Mouse (Mus musculus) large intestine, adult 2 months (tissue): ENCODE data around the gene Aox4. TPM values are rescaled to one million over a fixed set of nuclear protein-coding genes. Genes with fewer than 3 reads are reported as not detected.

Experiments
- DNase-seq: peaks from one replicate; pipeline ENCODE4 v3.0.0-alpha.2; 2012; ENCODE audit warnings: low read depth, low spot score
- WGBS: fragments of 180-500 bp; shearing (Covaris S2); methylation state at CpG from one replicate; pipeline ENCODE4 v1.1.7; 2018; 5-methylcytosine and 5-hydroxymethylcytosine counted together
- polyA plus RNA-seq: library from polyadenylated mRNA; depleted of rRNA; stranded (reverse); fragments of >200 nt; gene quantifications from 2 replicates; pipeline ENCODE4 v1.2.3, GENCODE M21; 2012

The Aox4 gene
- polyA plus RNA-seq, 1 experiment: not detected

DNA sequence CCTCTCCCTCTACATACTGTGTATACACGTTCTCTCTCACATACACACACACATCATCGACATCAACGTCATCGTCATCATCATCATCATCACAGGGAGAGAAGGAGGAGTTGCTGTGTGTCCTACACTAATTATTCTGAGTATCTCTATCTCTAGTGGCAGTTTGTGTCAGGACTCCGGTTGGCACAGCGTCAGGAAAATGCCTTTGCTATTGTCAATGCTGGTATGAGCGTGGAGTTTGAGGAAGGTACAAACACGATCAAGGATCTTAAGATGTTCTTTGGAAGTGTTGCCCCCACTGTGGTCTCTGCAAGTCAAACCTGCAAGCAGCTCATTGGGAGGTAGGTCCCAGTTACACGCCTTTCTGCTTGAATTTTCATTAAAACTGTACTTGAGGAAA is 28.8 kb downstream of the Aox4 start:
- WGBS: 89% methylated on average over 9 of the region's 9 CpGs

GRCm38 (mm10) chr1:58240347-58240746 is 30.1 kb downstream of the Aox4 start:
- DNase-seq: no peak
- WGBS: 66% methylated on average over 6 of the region's 6 CpGs

More for the DNA sequence above, 28.8 kb downstream of the Aox4 start:
- no peak for DNase-seq

- 62% methylated on average over 3 of the region's 3 CpGs for WGBS
- DNase-seq: no peak
These were observed 34.3 kb downstream of the Aox4 start for GRCm38 (mm10) chr1:58244487-58244886.

DNA sequence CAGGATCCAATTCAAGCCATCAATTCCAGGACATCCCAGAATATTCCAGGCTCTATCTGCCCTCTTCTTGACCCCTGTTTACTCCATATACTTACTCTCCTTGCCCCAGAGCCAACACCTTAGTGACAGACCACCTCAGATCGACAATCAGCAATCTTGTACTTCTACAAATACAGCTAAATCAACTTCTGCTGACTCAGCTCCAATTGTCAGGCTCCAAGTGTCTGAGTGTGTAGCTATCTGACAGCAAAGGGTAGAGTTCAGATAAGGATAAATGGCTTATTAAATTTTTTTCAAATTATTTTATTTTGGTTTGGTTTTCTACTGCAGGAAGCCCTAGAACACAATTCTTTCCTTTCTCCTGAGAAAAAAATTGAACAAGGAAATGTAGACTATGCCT is 38.3 kb downstream of the Aox4 start:
- DNase-seq: no peak
- 47% methylated on average over 1 of the region's 1 CpGs for WGBS

DNA sequence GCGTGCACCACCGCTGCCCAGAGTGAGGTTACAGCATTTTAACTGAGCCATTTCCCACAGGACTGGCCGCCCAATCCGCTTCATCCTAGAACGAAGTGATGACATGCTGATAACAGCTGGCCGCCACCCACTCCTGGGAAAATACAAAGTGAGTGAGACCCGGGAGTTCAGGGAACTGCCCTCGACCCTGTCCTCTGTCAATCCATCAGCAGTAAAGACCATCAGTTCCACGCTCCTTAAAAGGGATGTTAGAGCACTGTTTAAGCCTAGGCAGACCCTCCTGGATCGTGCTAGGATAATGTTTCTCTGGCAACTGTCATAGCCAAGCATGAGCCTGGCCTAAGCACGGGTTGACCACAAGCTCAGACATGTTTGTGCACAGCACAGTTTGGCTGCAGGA is 43.3 kb downstream of the Aox4 start:
- no peak for DNase-seq
- 69% methylated on average over 11 of the region's 11 CpGs for WGBS

GRCm38 (mm10) chr1:58257195-58257991 is 47.2 kb downstream of the Aox4 start:
- 63% methylated on average over 10 of the region's 10 CpGs for WGBS
- no peak for DNase-seq

- DNase-seq: no peak
- 46% methylated on average over 3 of the region's 3 CpGs for WGBS
These were observed 50.1 kb downstream of the Aox4 start for GRCm38 (mm10) chr1:58260311-58260710.

GRCm38 (mm10) chr1:58268231-58268630 is 58.0 kb downstream of the Aox4 start:
- DNase-seq: no peak

GRCm38 (mm10) chr1:58270807-58271569 is 60.8 kb downstream of the Aox4 start:
- 62% methylated on average over 6 of the region's 6 CpGs for WGBS
- DNase-seq: no peak

More at GRCm38 (mm10) chr1:58268231-58268630, 58.0 kb downstream of the Aox4 start:
- 86% methylated on average over 2 of the region's 2 CpGs for WGBS

- WGBS: 30% methylated on average over 9 of the region's 9 CpGs
- no peak for DNase-seq
These were observed 65.7 kb downstream of the Aox4 start for GRCm38 (mm10) chr1:58275879-58276278.

DNA sequence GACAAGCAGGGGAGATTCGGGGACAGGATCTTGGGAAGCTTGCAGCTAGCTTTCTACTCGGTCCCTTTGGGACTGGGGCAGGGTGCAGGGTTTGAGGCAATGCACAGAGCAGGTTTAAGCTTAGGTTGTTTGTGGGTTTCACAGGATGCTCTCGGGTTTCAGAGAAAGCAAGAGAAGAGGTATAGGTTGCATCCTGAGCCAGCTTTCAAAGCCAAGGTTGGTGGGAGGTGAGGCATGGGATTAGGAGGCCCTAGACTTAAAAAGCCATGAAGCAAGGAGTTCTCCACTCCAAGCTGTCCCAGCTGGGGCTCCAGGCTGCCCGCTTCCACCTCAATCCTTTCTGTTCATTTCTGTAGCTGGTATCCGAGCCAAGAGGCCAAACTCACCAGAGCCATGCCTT is 67.8 kb downstream of the Aox4 start, which contains the start of gene Aox2:
TSS of gene Aox2 (plus strand) at position 301 of the 400 bp plus-strand sequence.
- 74% methylated on average over 5 of the region's 5 CpGs for WGBS
- DNase-seq: no peak

- DNase-seq: no peak
- WGBS: 68% methylated on average over 7 of the region's 7 CpGs
These were observed 68.3 kb downstream of the Aox4 start for GRCm38 (mm10) chr1:58278513-58278912.

GRCm38 (mm10) chr1:58280381-58280780 is 70.2 kb downstream of the Aox4 start:
- 73% methylated on average over 4 of the region's 4 CpGs for WGBS
- DNase-seq: no peak

DNA sequence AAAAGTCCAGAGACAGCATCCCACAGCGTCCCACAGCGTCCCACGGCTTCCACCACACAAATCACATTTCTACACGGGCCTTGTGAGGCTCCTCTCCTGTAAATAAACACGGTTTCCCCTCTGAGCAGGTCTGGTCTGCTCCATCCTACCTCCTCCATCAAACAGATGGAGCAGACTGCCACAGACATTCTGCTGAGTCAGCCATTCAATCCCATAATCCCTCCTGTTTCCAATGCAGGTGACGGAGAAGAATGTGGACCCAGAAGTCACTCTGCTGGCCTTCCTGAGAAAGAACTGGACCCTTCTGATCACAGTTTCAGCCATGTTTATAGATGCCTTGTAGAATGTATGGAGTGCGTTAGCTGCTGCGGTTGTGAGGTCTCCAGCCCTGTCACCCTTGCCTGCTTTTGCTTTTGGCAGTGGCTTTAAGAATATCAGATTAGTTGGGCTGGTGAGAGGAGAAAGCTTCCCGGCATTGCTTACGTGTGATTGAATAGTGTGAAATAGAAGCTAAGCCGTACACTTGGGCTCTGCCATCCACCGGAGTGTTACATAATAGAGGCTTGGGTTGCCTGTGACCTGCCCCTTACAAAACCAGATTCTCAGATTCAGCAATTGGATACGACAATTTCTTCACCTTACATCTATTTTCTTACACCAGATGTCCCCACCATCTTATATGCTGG is 70.9 kb downstream of the Aox4 start:
- 75% methylated on average over 13 of the region's 13 CpGs for WGBS
- no peak for DNase-seq

- WGBS: 78% methylated on average over 4 of the region's 4 CpGs
These were observed 71.4 kb downstream of the Aox4 start for GRCm38 (mm10) chr1:58281625-58281988.

DNA sequence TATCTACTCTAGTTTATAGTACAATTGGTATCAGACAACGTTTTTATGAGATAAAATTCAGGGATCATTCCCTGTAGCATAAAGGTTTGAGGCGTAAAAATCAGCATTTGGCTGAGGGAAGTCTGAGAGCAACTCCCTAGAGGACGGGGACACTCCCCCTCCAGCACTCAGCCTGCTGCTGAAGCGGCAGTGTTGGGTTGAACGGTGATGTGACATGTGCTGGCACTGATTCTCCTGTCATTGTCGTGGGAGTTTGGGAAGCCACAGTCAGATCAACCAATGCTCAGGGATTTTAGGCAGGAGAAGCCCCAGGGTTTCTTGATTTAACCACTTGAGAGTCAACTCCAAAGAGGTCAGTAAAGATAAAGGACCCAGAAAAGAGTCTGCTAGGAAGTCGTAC is 74.3 kb downstream of the Aox4 start:
- no peak for DNase-seq
- WGBS: 54% methylated on average over 7 of the region's 7 CpGs

More at GRCm38 (mm10) chr1:58281625-58281988, 71.4 kb downstream of the Aox4 start:
- DNase-seq: no peak

DNA sequence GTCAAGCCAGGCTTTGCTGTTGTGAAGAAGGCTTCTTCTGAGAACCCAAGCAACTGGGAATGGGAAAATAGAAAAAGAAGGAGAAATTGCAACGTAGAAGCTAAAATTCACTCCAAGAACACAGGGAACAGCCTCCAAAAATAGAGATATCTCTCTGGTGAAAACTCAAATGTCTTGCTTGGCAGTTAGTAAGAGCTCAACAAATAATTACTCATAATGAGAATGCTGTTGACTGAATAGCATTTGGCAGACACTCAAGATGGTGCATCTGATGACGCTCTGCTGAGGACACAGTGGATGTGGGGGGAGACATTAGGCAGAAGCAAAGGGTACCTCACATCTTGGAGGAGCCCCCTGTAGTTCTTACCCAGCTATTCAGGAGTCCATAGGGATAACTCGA is 77.9 kb downstream of the Aox4 start:
- 80% methylated on average over 3 of the region's 3 CpGs for WGBS
- no peak for DNase-seq

DNA sequence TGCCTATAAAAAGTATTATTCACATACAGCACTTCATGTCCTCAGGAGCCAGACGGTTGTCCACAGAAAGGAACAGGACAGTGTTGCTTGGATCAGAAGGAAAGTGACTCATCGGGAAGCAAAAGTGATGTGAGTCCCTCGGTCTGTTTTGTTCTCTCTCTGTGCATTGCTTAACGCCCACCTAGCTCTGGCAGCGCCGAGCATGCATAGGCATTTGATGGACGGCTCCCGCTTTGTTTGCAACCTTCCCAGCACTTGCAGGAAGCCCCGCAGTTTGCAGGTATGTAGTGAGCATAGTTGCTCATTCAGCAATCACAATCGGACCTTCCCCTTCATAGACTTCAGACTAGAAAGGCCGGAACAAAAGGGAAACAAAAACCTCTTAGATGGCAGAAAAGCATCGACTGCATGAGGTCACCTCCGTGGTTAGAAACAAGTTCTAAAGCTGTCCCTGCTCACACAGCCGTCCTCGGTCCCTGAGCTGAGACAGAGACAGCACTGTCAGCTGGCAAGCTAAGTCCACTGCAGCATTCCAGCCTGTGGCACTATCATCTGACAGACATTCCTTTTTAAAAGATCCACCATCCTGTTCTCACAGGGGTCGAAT is 79.8 kb downstream of the Aox4 start:
- no peak for DNase-seq
- 46% methylated on average over 16 of the region's 16 CpGs for WGBS

DNA sequence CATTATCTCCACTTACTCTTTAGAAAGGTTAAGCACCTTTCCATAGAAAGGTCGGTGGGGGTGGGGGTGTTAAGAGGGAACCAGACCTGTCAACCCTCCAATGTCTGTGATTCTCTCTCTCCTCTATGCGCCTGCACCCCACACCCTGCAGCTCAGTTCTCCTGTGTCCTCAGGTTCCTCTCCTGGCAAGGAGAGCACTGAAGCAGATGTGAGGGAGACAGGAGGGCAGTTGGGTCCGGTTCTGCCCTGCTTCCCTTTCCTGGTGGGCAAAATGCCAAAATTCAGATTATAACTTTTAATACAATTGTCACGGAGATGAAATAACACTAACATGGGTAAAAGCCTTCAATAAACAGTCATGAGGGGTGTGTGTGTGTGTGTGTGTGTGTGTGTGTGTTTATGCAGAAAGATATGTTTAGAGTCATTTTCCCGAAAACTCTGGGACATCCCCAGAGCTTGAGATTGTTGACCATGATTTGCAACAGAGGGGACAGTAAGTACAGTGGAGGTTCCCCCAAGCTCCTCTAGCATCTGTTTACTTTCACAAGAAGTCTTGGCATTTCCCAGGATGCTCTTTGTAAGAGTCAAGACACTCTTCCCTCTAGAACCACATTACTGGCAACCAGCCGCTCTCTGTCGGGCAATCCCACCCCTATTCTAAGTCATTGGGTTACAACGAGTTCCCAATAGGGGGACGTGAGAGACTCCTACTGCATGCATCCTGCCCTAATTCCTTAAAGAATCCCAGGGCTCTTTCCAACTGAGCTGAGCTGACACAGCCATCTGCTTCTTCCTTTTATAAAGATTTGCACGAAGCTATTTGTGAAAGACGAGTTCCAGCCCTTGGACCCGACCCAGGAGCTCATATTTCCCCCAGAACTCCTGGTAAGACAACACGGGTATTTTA is 81.5 kb downstream of the Aox4 start:
- WGBS: 24% methylated on average over 13 of the region's 13 CpGs
- no peak for DNase-seq
